Mouse (Mus musculus) small intestine, adult 2 months (tissue): ENCODE measurements around the gene Scamp2. TPM values are rescaled to one million over a fixed set of nuclear protein-coding genes. Genes with fewer than 3 reads are reported as not detected.
A peak's percentile ranks its signal among the peaks of the same experiment; 100 is the strongest.

Experiments
- H3K27ac ChIP-seq: fragments of 200-500 bp; 2 replicates; pipeline ENCODE4 v1.5.1; 2012; ENCODE audit warnings: low read depth, low read length, control low read depth, inconsistent platforms; ENCODE audit not compliant: insufficient read depth
- H3K27me3 ChIP-seq: fragments of 200-500 bp; 2 replicates; pipeline ENCODE4 v1.6.1; 2012; ENCODE audit warnings: mild to moderate bottlenecking, moderate library complexity, low read length, inconsistent platforms; ENCODE audit not compliant: control insufficient read depth, insufficient read depth
- H3K36me3 ChIP-seq: fragments of 200-500 bp; 2 replicates; pipeline ENCODE4 v1.6.1; 2012; ENCODE audit warnings: mild to moderate bottlenecking, low read length, control low read depth, inconsistent platforms; ENCODE audit not compliant: control insufficient read depth, insufficient read depth
- H3K4me1 ChIP-seq: fragments of 200-500 bp; 2 replicates; pipeline ENCODE4 v1.6.1; 2012; ENCODE audit warnings: low read length, inconsistent platforms, mixed read lengths; ENCODE audit not compliant: control insufficient read depth, insufficient read depth, insufficient read length
- H3K4me3 ChIP-seq: fragments of 200-500 bp; 2 replicates; pipeline ENCODE4 v1.5.1; 2012; ENCODE audit warnings: low read depth, mild to moderate bottlenecking, control low read depth, inconsistent platforms, low read length, moderate library complexity
- CTCF ChIP-seq: fragments of 200-500 bp; IDR thresholded peaks from 2 replicates; pipeline ENCODE4 v1.5.1; 2012; ENCODE audit warnings: low read depth, mild to moderate bottlenecking, control low read depth, inconsistent platforms, low read length, moderate library complexity, mixed read lengths; ENCODE audit not compliant: insufficient replicate concordance, insufficient read length; ENCODE audit errors: extremely low read depth
- POLR2A ChIP-seq: fragments of 200-500 bp; IDR thresholded peaks from 2 replicates; pipeline ENCODE4 v1.6.1; 2012; ENCODE audit warnings: low read depth, mild to moderate bottlenecking, control low read depth, inconsistent platforms, low read length, moderate library complexity
- whole genome bisulfite sequencing: fragments of 180-500 bp; shearing (Covaris S2); methylation state at CpG from one replicate; pipeline ENCODE4 v1.1.7; 2018; 5-methylcytosine and 5-hydroxymethylcytosine counted together
- polyA plus RNA-seq: library from polyadenylated mRNA; depleted of rRNA; stranded (reverse); fragments of >200 nt; gene quantifications from 2 replicates; pipeline ENCODE4 v1.2.3, GENCODE M21; 2012

Scamp2 gene
- polyA plus RNA-seq, 1 experiment, result 207 TPM

DNA sequence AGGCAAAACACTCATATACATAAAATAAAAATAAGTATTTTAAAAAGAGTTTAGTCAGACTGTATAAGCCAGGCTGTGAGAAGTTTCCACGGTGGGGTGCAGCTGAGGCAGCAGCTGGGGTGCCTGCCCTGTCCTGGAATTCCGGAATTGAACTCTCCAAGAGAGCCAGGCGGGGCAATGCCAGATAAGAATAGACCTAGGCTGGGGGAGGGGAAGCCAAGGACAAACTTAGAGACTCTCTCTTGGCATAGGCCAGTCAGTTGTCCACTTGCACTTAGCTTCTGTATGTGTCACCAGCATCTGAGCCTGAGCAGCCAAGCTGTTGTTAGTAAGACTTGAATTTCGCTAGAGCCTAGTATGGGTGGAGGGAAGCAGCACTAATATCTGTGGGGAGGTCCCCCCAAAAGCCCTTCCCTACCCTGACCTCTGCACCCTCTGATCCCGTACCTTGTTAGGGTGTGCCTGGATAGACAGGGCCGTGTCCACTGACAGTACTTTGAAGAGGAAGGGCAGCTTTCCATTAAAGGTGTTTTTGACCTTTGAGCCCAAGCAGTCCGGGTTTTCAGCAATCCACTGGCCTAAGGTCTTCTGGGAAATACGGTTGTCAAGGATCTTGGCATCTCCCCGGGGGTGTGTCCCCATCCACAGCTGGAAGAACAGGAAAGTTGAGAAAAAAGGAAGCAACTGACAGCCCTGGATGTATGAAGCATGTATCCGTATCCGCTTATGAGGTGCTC, 10.4 kb upstream of the Scamp2 start:
- Histone ChIP-seq H3K36me3 (peaks cover 34% of the 10 kb centered on the region), H3K27ac (peak overlapping the region; percentile 99), H3K27me3 (no peaks in the 10 kb centered on the region), H3K4me3 (peak overlapping the region; percentile 10; the same call in 1 of the 2 replicates), H3K4me1 (peaks cover 36% of the 10 kb centered on the region)
- TF ChIP-seq CTCF, result no peak
- no peak; the same call in 1 of the 2 replicates for TF ChIP-seq POLR2A
- 29% methylated on average over 11 of the region's 11 CpGs for WGBS

DNA sequence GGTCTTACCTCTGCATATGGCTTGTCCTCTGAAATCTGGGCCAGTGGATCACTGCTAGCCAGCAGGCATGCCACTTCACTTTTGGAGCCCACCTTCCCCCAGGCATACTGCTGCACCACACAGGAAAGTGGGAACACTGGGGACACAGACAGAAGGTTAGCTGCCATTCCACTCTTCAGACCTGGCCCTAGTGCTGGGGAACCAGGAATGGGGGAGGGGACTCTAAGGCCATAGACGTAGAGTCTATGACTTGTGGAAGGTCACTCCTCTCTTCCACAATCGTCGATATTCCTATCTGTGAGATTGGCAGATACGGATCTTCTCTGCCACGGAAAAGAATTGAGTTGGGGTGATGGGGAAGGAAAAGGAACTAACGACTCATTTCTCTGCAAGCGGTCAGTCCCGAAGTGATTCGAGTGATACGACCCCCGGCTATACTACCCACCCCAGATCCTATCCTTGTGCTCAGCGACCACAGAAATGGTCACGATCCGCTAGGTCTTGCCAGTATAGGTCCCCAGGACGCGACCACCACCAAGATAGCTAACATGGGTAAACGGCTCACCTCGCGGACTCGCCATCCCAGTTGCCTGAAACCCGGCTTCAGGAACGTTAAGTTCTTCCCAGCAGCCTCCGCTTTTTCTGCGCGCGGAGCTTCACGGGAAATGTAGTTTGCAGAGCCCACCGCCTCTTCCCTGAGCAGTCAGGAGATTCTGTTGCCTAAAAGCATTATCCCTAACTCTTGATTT, 8.4 kb upstream of the Scamp2 start, which contains the start of gene Mpi:
TSS of gene Mpi (minus strand) at position 625 of the 749 bp plus-strand sequence.
- Histone ChIP-seq H3K4me1 (peaks cover 33% of the 10 kb centered on the region), H3K27ac (peak within 1 kb of the TSS; percentile 90), H3K4me3 (peak within 1 kb of the TSS; percentile 94), H3K36me3 (peaks cover 22% of the 10 kb centered on the region), H3K27me3 (no peaks in the 10 kb centered on the region)
- peak; percentile 73; the same call in 1 of the 2 replicates for TF ChIP-seq POLR2A
- no peak for TF ChIP-seq CTCF
- 7% methylated on average over 28 of the region's 28 CpGs for WGBS

DNA sequence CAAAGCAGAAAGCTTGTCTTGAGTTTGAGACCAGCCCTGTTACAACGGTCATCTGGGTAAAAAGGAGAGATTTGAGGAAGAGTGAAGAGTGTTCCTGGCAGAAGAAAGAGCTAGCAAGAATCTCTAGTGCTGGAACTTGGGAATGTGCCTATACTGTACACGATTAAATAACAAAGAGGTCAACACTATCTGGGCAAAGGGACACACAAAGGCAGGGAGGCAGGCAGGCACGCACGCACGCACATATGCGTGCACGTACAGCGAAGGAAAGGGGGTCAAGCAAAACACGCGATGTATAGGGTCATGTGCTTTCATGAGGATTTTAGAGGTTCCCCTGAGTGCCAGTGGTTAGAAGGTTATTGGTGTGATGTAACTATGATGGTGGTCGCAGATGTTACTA, 7.6 kb upstream of the Scamp2 start:
- WGBS, result 47% methylated on average over 11 of the region's 11 CpGs
- TF ChIP-seq CTCF (no peak), POLR2A (no peak)
- Histone ChIP-seq H3K4me3 (no peak overlapping the region), H3K27me3 (no peaks in the 10 kb centered on the region), H3K36me3 (peaks cover 17% of the 10 kb centered on the region), H3K4me1 (peaks cover 27% of the 10 kb centered on the region), H3K27ac (peak overlapping the region; percentile 50)

DNA sequence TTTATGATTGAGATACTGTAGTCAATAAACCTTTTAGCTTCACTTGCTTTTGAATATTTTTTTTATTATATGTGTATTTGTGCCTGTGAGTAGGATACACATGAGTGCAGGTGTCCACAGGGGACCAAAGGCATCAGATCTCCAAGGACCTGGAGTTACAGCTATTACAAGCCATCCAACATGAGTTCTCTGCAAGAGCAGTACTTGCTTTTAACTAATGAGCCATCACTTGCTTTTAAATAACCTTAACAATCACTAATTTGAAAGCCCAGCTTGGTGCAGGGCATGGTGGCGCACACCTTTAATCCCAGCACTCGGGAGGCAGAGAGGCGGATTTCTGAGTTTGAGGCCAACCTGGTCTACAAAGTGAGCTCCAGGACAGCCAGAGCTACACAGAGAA, 6.0 kb upstream of the Scamp2 start:
- 87% methylated on average over 3 of the region's 3 CpGs for WGBS

DNA sequence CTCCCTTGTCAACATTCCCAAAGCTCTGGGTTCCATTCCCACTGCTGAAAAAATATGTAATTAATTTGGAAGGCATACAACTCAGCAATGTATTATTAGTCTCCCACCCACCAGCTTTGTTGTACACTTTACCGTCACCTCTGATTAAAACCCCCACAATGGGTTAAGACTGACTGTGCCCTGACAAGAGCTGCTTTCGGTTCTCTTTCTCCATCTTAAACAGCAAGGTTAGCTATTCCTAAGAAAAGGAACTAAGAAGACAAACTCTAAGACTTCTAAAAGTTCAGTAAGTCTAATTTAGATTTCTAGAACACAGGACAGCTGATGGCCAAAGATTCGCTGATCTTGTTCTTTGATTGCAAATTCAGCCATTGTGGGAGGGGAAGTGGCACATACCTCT, 3.5 kb upstream of the Scamp2 start:
- Histone ChIP-seq H3K27me3 (no peaks in the 10 kb centered on the region), H3K36me3 (no peaks in the 10 kb centered on the region), H3K4me1 (peaks cover 11% of the 10 kb centered on the region), H3K27ac (no peak overlapping the region), H3K4me3 (no peak overlapping the region)
- WGBS, result 85% methylated on average over 3 of the region's 3 CpGs
- no peak for TF ChIP-seq POLR2A
- TF ChIP-seq CTCF, result no peak

More for the DNA sequence above, 6.0 kb upstream of the Scamp2 start:
- no peak overlapping the region for H3K4me3 ChIP-seq
- H3K4me1 ChIP-seq, result peaks cover 13% of the 10 kb centered on the region
- H3K27ac ChIP-seq, result no peak overlapping the region
- no peak for TF ChIP-seq CTCF
- no peak for TF ChIP-seq POLR2A
- H3K27me3 ChIP-seq, result no peaks in the 10 kb centered on the region
- peaks cover 2% of the 10 kb centered on the region for H3K36me3 ChIP-seq

DNA sequence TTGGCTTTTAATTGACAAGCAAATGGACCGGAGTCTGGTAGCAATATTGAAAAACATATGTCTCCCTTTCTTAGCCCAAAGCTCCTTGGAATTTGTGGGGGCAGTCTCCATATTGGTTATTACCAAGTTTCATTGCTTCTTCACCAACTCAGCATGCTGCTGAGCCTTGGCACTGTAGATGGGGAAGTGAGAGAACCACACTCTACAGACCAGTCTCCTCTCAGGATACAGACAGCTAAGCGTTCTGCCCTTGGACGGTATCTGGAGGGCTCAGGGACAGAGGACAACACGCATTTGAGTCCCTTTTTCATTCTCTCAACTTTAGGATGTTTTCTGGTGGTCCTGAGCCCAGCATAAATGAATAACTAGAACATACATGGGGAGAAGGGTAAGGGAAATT, 2.1 kb upstream of the Scamp2 start:
- H3K27ac ChIP-seq, result no peak overlapping the region
- no peak for TF ChIP-seq CTCF
- TF ChIP-seq POLR2A, result no peak
- WGBS, result 88% methylated on average over 4 of the region's 4 CpGs
- H3K4me1 ChIP-seq, result peaks cover 11% of the 10 kb centered on the region
- no peaks in the 10 kb centered on the region for H3K36me3 ChIP-seq
- H3K27me3 ChIP-seq, result no peaks in the 10 kb centered on the region
- no peak overlapping the region for H3K4me3 ChIP-seq

DNA sequence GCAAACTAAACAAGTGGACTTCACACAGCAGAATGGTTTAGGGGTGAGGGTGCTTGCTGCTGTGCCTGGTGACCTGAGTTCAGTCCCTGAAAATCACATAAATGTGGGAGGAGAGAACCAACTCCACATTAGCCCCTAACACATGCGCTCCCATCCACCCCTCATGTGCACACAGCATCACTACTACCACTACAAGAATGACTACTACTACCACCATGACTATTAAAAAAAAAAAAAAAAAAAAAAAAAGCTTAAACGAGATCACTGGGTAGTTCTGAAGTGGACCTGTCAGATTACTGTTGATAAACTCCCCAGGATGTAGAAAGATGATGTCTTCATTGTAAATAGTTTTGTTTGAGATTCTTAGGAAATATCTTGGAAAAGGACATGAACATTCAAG, 1.2 kb upstream of the Scamp2 start:
- H3K4me1 ChIP-seq, result peaks cover 11% of the 10 kb centered on the region
- no peaks in the 10 kb centered on the region for H3K27me3 ChIP-seq
- no peak overlapping the region for H3K4me3 ChIP-seq
- 62% methylated on average over 2 of the region's 2 CpGs for WGBS
- no peak overlapping the region for H3K27ac ChIP-seq
- TF ChIP-seq CTCF (no peak), POLR2A (no peak)
- H3K36me3 ChIP-seq, result no peaks in the 10 kb centered on the region
